ENCODE assay signal across 20 mouse cellular contexts in genomic region chr2:115736416-115736815, GRCm38 (mm10).
"Had no signal": no experiment of that assay in that cellular context is flagged by ENCODE, and none has a peak within 500 bp of the region (broad histone marks: within the 10 kb centered on the region; RNA-seq: fewer than 3 reads in every experiment).

No protein-coding gene starts in this region.

- H3K4me3 ChIP-seq: layer of hippocampus, adult 2 months; limb, embryonic 10.5 days; limb, embryonic 13.5 days; liver, embryonic 12.5 days; liver, embryonic 15.5 days; lung, embryonic 15.5 days; megakaryocyte, embryonic 14.5 days; midbrain, embryonic 12.5 days; midbrain, embryonic 15.5 days had no signal

- ATAC-seq: inflammation-experienced regulatory T-cells, adult 6 months; intestine, embryonic 16.5 days; liver, embryonic 12.5 days; midbrain, embryonic 15.5 days had no signal

- H3K27me3 ChIP-seq: liver, embryonic 12.5 days; liver, embryonic 15.5 days; lung, embryonic 15.5 days; megakaryocyte, embryonic 14.5 days; midbrain, embryonic 12.5 days; midbrain, embryonic 15.5 days had no signal

- H3K4me2 ChIP-seq: limb, embryonic 13.5 days; liver, embryonic 12.5 days; liver, embryonic 15.5 days; lung, embryonic 15.5 days; midbrain, embryonic 12.5 days; midbrain, embryonic 15.5 days had no signal

- H3K27ac ChIP-seq: layer of hippocampus, adult 2 months; limb, embryonic 10.5 days; limb, embryonic 13.5 days; liver, embryonic 12.5 days; liver, embryonic 15.5 days; lung, embryonic 15.5 days; midbrain, embryonic 12.5 days; midbrain, embryonic 15.5 days; stomach, postnatal 0 days had no signal

- H3K9me3 ChIP-seq: limb, embryonic 10.5 days; limb, embryonic 13.5 days; liver, embryonic 12.5 days; liver, embryonic 15.5 days; lung, embryonic 15.5 days; midbrain, embryonic 12.5 days; midbrain, embryonic 15.5 days had no signal

- H3K4me1 ChIP-seq: liver, embryonic 12.5 days; liver, embryonic 15.5 days; lung, embryonic 15.5 days; megakaryocyte, embryonic 14.5 days; midbrain, embryonic 12.5 days; midbrain, embryonic 15.5 days had no signal

- H3K9ac ChIP-seq: limb, embryonic 13.5 days; liver, embryonic 12.5 days; liver, embryonic 15.5 days; lung, embryonic 15.5 days; midbrain, embryonic 12.5 days; midbrain, embryonic 15.5 days had no signal

- H3K36me3 ChIP-seq: limb, embryonic 10.5 days; limb, embryonic 13.5 days; liver, embryonic 12.5 days; lung, embryonic 15.5 days; midbrain, embryonic 12.5 days; midbrain, embryonic 15.5 days had no signal

- DNase-seq: layer of hippocampus, adult 9-11 months; liver; lung, adult 18-20 months; lung, postnatal 10 days; lung, postnatal 36 days; thymus, adult 2 months; thymus, postnatal 14 days; thymus, postnatal 4 days had no signal
